Mouse (Mus musculus) lung, postnatal 14 days (tissue): ENCODE data around the gene Slc1a5.
A peak's percentile ranks its signal among the peaks of the same experiment; 100 is the strongest.

Source experiments
- DNase-seq: peaks from one replicate; pipeline ENCODE4 v3.0.0; 2021

Slc1a5 gene

DNA sequence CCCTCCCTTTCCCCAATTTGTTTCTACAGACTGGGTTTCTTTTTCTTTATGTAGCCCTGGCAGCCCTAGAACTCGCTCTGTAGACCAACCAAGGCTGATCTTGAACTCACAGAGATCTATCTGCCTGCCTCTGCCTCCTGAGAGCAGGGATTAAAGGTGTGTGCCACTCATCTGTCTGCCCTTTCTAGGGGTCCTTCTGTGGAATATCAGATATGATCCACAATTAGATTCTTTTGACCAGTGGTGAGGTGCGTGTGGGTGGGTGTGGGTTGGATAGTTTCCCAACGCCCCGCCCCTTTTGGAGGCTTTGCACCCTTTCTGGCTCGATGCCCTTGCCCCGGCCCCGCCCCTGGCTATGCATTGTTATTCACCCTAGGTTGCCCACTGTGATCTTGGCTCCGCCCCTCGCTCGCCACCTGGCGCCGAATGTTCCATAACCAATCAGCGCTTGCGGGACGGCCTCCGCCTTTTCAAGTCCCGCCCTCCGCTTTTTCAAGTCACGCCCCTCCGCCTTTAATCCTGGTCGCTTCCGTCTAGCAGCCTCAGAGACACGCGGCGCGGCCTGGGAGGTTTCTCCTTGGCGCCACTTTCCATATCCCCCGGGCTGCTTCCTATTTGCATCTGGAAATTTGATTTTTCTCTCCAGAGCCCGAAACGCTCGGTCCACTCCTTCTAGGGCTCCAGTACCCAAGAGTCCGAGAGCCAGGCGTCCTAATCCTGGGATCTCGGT, at the start of gene Slc1a5:
Gene Slc1a5, plus strand, starts transcription at position 516 of the 730 bp plus-strand sequence.
- DNase-seq = peak; percentile 94

DNA sequence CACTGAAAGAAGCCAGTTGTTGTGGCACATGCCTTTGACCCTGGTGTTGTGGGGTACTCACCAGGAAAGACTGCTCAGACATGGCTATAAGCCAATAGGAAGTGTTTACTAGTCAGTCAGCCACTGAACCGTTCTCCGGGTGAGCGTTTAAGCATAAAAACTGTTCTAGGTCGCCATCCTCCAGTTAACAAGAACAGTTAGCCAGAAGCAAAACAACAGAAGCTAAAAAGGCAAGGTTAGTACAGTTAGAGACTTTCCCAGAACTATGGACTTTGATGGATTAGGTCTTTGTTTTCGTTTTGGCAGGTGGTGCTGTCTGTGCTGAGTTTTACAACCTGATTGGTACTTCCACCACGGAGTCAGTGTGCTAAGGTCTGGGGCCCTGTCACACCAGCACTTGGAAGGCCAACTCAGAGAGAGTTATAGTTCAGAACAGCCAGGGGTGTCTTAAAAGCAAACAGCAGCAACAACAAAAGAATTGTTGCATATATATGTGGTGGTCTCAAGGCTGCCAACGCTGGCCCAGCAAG, 49.2 kb upstream of the Slc1a5 start:
- no peak for DNase-seq

DNA sequence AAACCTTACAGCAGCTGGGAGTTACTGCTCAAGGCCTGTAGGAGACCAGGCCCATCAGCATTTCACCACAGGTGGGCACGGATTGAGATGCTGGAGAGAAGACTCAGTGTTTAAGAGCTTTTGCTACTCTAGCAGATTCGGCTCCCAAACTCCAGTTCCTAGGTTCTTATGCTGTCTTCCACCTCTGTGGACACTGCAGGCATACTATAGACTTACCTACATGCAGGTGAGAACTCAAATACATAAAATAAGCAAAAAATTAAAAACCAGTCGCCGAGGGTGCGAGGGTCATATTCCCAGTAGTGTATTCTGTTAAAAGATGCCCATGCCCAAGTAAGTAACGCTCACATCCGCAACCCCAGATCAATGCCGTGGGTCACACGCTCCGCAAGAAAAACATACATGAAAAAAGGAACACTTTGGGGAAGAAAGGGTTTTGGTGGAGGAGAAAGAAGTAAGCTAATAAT, 43.5 kb upstream of the Slc1a5 start:
- DNase-seq = no peak

DNA sequence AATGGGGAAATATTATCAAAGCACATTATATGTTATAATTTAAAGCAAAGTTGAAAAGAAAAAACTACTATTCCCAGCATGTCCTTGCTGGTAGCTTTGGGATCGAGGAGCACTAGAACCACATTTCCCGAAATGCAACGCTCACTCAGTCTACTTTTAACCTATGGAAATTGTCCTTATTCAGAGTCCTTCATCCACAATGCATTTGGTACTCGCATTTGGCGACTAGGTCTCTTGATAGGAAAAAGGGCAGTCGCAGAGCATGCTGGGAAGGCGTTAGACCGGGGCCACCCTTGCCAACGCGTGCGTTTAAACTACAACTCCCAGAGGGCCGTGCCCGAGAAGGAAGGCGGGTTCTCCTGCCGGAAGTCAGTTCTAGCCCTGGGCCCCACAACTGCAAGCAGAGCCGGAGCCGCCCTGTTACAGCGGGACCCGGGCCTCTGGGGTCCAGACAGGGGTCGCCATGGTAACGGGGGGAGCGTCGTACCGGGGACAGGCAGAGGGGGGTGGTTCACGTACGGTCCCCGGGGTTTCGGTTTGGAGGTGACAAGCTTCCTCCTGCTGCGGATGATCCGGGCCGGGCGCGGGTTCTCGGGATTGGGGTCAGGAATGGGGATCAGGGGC, 43.0 kb upstream of the Slc1a5 start, which contains the start of gene Ap2s1:
Gene Ap2s1, plus strand, starts transcription at position 338 of the 624 bp plus-strand sequence.
- peak; percentile 95 for DNase-seq

DNA sequence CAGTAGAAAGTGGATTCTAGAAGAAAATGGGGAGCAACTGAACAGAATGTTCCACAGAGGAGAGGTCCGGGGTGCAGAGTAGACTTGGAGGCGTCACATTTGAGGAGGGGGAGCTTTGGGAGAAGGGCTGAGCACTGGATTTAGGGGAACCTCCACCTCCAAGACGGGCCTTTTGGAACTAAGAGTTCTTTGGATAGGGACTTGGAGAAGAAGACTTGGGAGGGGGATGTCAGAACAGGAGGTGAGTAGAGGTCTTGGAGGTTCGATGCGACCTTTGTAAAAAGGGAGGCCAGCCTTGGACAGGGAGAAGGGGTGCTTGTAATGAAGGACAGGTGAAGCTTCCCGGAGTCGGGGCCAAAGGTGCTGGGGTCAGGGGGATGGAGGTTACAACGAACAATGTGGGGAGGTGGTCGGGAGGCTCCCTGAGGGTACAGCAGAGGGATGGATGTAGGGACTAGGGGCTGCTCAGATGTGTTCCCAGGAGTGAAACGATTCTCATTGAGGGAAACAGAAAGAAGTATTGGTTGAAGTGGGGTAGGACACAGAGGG, 42.0 kb upstream of the Slc1a5 start:
- DNase-seq = no peak

DNA sequence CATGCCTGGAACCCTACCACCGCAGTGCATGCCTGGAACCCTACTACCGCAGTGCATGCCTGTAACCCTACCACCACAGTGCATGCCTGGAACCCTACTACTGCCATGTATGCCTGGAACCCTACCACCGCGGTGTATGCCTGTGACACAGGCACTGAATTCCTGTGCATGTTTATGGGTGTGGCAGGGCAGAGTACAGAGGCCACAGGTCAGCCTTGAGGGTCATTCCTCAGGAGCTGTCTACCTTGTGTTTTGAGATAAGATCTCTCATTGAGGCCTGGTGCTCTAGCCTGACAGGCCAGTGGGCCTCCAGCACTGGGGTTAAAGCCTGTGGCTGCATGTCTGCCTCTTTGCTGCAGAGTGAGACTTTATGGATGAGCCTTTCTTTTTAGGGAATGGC, 35.8 kb upstream of the Slc1a5 start:
- no peak for DNase-seq

DNA sequence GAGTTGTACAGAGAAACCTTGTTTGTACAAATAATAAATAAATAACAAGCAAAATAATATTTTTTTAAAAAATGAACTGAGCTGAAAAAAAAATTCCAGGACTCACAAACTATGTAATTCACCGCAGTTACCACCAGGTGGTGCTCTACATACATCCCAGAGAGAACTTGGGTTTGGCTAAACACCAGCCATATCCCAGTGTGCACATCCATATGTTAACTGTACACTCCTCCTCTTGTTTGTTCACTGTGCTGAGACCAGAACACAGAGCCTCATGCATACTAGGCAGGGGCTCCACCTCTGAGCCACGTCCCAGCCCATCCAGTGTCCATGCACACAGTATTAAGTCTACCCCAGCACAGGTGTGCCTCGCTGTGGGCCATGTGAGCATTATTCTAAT, 35.0 kb upstream of the Slc1a5 start:
- peak; percentile 70 for DNase-seq

DNA sequence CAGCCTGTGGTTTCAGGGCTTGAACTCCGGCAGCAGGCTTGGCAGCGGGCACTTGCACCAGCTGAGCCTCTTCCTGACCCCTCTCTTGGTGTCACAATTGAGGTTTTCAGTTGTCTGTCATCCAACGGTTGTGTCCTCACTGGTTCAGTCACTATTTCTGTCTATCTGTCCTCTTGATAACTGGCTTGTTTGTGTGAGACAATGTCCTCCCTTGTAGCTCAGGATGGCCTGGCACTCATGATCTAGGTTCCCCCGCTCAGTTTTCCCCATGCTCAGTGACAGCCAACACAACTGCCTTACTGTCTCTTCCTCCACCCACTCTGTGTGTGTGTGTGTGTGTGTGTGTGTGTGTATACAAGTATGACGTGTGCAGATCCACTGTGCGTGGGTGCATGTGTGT, 33.5 kb upstream of the Slc1a5 start:
- no peak for DNase-seq

DNA sequence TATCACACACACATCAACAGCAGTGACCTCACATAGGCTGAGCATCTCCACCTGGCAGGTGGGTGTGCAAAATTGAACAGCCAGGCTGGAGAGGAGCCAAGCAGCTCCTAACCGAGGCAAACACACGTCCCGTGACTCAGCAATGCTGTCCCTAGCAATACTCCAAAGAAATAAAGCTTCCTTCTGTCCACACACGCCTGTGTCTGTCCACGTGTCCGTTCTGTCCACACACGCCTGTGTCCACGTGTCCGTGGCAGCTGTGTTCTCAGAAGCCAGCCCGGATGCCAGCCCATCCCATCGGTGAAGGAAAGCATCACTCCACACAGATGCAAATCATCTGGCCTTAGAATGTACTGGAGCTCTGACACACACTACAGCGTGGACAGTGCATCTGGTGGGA, 29.1 kb upstream of the Slc1a5 start:
- DNase-seq = no peak

DNA sequence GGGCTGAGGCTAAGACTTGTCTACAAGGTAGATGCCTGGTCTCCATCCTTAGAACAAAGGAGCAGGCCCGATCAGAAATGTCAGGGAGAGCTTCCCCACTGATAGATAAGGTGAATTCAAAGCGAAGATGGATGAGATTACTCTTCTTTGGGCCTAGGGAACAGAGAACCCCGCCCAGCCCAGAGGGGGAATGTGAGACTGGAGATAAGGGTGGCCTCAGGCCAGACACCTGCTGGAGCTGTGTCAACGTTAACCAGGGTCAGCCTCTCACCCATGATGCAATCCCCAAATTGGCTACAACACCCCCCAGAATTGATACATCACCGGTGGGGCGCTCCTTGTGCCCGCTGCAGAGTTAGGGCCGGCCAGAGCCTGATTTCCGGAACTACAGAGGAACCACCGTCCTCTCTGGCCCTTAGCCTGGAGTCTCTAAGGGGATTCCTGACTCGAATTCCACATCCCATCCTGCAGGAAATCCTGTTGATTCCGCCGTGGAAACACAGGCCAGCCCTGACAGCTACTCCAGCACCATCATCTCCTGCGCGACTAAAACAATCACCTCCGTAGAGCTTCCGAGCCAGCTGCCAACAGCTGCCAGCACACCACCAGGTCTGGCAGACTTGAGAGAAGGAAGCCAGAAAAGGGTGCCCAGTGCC, 25.6 kb upstream of the Slc1a5 start:
- DNase-seq = peak; percentile 48

DNA sequence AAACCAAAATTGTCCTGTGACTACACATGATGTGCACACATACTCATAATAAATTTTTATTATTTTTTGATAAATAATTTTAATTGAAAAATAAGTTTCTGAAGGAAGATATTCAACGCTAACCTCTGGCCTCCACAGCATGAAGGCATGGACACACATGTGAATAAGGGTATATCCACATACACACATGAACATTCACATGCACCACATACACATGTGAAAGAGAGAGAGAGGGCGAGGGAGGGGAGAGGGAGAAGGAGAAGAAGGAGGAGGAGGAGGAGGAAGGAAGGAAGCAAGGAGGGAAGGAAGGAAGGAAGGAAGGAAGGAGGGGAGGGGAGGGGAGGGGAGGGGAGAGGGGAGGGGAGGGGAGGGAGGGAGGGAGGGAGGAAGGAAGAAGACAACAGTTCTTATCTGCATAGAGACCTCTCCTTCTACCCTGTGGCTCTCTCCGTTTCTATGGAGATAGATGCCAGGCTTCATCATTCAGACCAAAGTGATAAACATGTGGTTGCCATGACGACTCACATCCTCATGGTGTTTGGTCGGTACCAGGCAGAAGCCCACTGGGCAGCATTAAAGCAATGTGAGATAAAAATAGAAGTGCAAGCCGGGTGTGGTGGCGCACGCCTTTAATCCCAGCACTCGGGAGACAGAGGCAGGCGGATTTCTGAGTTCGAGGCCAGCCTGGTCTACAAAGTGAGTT, 22.1 kb upstream of the Slc1a5 start:
- no peak for DNase-seq

DNA sequence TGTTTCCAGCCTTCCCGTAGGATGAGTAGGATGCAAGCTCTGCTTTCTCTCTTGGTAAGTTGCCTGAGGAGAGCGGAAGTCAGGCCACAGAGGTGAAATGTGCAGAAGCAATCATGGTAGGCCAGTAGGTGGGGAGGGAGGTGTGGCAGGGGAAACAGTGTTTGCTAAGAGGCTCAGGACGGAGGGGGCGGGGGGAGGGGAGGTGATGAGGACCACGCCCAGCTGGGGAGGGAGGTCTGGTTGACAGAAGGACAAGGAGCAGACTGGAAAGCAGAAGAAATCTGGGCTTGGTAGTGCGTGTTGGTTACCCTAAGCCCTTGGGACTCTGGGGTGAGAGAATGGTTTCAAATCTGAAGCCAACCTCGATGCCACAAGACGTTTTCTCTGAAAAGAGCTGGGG, 20.8 kb upstream of the Slc1a5 start:
- DNase-seq = peak; percentile 45

DNA sequence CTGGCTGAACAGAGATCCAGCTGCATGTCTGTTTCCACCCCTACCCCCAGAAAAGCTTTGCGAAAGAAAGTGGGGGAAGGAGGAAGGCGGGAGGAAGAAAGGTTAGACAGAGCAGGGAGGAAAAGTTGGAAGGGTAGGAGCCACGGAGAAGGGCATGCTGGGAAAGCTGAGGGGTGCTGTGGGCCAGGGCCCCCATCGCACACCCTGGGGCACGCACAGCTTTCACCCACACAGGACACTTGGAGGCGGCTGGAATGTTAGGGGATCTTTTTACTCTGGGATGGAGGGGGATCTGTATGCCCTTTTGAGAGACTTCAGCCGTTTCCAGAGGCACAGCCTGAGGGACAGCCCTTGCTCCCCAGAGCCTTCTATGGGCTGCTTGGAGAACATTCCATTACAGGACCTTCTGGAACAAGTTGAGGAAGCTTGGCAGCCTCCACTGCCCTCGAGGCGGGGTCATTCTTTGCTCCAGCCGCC, 20.1 kb upstream of the Slc1a5 start:
- DNase-seq = peak; percentile 78

DNA sequence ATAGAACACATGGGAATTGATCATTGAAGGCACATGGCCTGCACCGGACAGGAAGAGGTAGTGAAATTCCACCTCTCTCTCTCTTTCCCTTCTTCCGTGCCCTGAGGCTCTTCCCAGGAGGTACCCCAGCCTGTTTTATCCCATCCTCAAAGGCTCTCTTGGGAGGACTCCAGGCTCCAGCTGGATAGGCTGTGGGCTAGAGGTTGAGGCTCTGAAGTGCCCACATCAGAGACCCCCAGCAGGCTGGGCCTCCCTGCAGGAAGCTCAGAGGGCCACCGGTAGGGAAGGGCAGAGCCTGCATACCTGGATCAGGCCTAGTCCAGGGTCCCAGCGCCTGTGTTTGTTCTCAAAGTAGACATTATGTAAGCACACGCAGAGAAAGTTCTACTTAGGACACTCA, 19.5 kb upstream of the Slc1a5 start:
- no peak for DNase-seq

DNA sequence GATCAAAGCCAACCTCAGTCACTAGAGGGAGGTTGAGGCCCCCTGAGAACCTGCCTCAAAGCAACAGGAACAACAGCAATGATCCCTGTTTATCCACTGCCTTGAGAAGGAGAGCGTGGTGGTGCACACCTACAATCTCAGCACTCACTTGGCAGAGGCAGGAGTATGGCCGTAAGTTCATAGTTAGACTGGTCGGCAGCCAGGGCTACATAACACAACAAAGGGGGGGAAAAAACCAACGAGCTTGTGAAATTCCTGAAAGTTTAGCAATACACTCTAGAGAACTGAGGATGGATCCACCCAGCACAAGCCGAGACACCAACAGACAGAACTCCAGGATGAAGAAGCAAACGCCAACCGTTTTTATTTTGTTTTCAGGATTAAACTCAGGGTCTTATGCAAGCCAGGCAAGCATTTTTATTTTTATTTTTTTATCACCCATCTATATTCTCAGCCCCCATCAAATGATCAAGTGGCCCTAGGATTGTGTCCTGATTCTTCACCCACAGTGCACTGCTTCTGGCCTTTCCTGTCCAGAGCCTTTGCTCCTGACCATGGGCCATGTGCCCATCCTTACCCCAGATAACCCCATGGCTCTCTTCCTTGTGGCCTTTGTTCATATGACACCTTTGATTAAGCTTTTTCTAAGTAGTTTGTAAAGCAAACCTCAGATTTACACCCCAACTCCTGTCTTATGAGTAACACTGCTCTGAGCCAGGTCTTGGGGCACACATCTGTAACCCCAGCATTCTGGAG, 17.5 kb upstream of the Slc1a5 start:
- no peak for DNase-seq

DNA sequence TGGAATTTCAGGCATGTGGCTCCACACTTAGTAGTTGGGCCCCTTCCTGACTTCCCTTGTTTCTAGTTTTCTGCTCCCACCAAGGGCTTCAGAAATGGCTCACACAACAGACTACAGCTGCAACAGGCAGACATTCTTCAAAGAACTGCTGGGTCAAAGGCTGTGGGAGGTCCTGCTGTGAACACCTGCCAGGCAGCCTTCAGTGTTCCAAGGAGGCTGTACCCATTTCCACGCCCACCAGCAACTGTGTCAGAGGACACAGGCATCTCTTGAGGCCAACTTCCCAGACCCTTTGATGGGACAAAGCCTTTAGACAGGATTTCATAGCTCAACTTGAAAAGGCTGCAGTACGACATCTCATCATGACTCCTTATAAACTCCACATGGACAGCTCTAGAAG, 14.7 kb upstream of the Slc1a5 start:
- peak; percentile 20 for DNase-seq

DNA sequence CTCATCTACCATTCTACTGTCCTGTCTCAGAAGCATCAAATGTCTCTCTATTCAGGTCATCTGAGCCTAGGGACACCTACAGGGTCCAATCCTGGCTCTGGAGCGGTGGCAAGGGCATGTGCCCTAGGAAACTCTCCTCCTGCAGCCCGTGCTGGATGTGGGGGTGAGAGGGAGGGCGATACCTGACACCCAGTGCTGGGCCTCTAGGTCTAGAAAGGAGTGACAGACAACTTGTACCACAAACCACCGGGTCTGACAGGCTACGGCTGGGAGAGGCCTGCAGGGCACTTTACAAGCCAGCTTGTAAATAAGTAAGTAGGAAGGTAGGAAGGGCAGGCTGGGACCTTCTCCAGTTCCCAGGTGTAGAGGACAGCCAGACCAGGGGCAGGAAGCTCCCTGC, 5.3 kb upstream of the Slc1a5 start:
- DNase-seq = no peak

DNA sequence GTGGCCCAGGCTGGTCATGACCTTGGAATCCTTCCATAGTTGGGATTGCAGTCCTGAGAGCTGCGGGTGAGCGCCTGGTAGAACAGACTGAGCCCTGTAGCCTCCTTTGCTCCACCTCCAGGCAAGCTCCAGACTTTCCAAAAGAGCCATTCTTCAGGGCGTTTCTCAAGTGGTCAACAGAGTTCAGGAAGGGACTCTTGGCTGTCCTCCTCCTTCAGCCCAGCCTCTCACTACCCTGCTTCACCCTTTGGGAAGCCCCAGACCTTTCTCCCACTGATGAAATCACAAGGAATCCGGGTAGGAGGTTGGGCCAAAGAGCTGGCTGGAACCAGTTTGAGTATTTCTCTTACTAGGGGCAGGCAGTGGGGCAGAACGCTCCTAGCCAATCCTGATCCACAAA, 1.1 kb upstream of the Slc1a5 start:
- DNase-seq = peak; percentile 63

DNA sequence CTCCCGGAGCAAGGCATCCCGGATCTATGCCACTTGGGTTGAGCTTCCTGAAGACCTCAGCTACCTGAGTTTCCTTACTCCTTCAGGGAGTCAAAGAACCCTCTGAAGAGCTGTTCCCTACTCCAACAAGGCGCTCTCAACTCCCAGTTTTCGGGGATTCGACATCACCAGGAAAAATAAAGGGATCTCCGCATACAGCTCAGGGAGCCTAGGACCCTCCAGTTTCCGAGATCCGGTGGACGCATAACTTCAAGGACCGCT, 345 bp downstream of the Slc1a5 start:
- no peak for DNase-seq

DNA sequence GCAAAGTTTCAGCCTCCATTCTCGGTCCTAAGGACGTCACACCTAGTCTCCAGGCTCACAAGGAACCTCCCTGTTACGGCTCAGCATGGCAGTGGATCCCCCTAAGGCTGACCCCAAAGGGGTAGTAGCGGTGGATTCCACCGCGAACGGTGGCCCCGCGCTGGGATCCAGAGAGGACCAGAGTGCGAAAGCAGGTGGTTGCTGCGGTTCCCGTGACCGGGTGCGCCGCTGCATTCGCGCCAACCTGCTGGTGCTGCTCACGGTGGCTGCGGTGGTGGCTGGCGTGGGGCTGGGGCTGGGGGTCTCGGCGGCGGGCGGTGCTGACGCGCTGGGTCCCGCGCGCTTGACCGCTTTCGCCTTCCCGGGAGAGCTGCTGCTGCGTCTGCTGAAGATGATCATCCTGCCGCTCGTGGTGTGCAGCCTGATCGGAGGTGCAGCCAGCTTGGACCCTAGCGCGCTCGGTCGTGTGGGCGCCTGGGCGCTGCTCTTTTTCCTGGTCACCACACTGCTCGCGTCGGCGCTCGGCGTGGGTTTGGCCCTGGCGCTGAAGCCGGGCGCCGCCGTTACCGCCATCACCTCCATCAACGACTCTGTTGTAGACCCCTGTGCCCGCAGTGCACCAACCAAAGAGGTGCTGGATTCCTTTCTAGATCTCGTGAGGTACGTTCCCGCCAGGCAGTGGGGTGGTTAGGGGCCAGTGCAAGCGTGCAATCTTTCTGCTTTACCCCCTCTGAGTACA, 845 bp downstream of the Slc1a5 start:
- peak; percentile 25 for DNase-seq

DNA sequence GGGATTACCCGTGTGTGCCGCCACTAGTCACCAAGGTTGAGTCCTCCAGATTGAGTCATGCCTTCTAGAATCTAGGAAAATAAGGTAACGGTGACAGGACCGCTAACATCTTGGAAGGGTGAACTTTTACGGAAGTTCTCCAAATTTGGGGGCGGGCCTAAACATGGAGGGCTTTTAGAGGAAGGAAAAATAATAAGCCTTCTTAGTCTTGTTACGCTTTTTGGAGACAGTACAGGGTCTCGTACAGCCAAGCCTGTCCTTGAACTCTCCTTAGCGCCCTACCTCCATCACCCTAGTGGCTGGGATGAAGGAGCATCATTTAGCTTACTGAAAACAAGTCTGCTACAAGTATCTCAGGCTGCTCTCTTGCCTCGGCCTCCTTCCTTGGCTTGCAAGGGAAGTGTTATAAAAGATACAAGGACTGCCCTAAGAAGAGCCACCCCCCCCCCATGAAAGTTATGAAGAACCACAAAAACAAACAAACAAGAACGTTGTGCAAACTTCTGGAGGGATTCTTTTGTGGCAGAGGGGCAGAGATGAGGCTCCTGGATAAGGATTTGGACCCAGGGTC, 1.5 kb downstream of the Slc1a5 start:
- no peak for DNase-seq
